Mouse (Mus musculus): ENCODE measurements around the gene Cyp2e1. TPM values are rescaled to one million over a fixed set of nuclear protein-coding genes. Genes with fewer than 3 reads are reported as not detected.

Cyp2e1 gene
- polyA plus RNA-seq, 1 experiment: not detected

GRCm38 (mm10) chr7:140765888-140766739 is 2.6 kb downstream of the Cyp2e1 start:
- TF ChIP-seq POLR2A (IDR thresholded peaks at IDR 0.05; ENCODE audit: insufficient read depth, low read length): no peak
- peak; percentile 21 for TF ChIP-seq CTCF (IDR thresholded peaks at IDR 0.05; ENCODE audit: low read depth, low read length)
- Histone ChIP-seq H3K4me3 (ENCODE audit: low read depth, low read length) (no peak overlapping the region), H3K4me1 (ENCODE audit: control insufficient read depth, insufficient read depth, low read length) (no peaks in the 10 kb centered on the region), H3K9ac (ENCODE audit: low read depth, poor library complexity, severe bottlenecking) (no peak overlapping the region), H3K27me3 (ENCODE audit: control insufficient read depth, insufficient read depth, low read length, poor library complexity, severe bottlenecking) (no peaks in the 10 kb centered on the region), H3K27ac (ENCODE audit: insufficient read depth, low read length) (no peak overlapping the region), H3K36me3 (ENCODE audit: control insufficient read depth, insufficient read depth, low read length, poor library complexity, severe bottlenecking) (no peaks in the 10 kb centered on the region), H3K9me3 (replicated peaks; ENCODE audit: control insufficient read depth, insufficient read depth, low read length, poor library complexity, severe bottlenecking) (no peaks in the 10 kb centered on the region)

- Histone ChIP-seq H3K9me3 (replicated peaks; ENCODE audit: control insufficient read depth, insufficient read depth, low read length, poor library complexity, severe bottlenecking) (no peaks in the 10 kb centered on the region), H3K27ac (ENCODE audit: insufficient read depth, low read length) (no peak overlapping the region), H3K27me3 (ENCODE audit: control insufficient read depth, insufficient read depth, low read length, poor library complexity, severe bottlenecking) (no peaks in the 10 kb centered on the region), H3K4me3 (ENCODE audit: low read depth, low read length) (no peak overlapping the region), H3K4me1 (ENCODE audit: control insufficient read depth, insufficient read depth, low read length) (no peaks in the 10 kb centered on the region), H3K36me3 (ENCODE audit: control insufficient read depth, insufficient read depth, low read length, poor library complexity, severe bottlenecking) (no peaks in the 10 kb centered on the region), H3K9ac (ENCODE audit: low read depth, poor library complexity, severe bottlenecking) (no peak overlapping the region)
- no peak for TF ChIP-seq CTCF (IDR thresholded peaks at IDR 0.05; ENCODE audit: low read depth, low read length)
- no peak for TF ChIP-seq POLR2A (IDR thresholded peaks at IDR 0.05; ENCODE audit: insufficient read depth, low read length)
- TF ChIP-seq EP300 (IDR thresholded peaks at IDR 0.05; ENCODE audit: insufficient read depth, low read depth, low read length): no peak
These were observed 17.0 kb downstream of the Cyp2e1 start for GRCm38 (mm10) chr7:140780548-140780947.

GRCm38 (mm10) chr7:140787406-140788052 is 24.0 kb downstream of the Cyp2e1 start, which contains the start of gene Syce1:
Gene Syce1 (minus strand): TSS chr7:140787852.
- Histone ChIP-seq H3K4me3 (ENCODE audit: low read depth, low read length) (peak within 1 kb of the TSS; percentile 35), H3K9me3 (replicated peaks; ENCODE audit: control insufficient read depth, insufficient read depth, low read length, poor library complexity, severe bottlenecking) (no peaks in the 10 kb centered on the region), H3K27me3 (ENCODE audit: control insufficient read depth, insufficient read depth, low read length, poor library complexity, severe bottlenecking) (no peaks in the 10 kb centered on the region; the same call in 1 of the 2 replicates), H3K9ac (ENCODE audit: low read depth, poor library complexity, severe bottlenecking) (no peak within 1 kb of the TSS), H3K27ac (ENCODE audit: insufficient read depth, low read length) (no peak within 1 kb of the TSS), H3K4me1 (ENCODE audit: control insufficient read depth, insufficient read depth, low read length) (no peaks in the 10 kb centered on the region), H3K36me3 (ENCODE audit: control insufficient read depth, insufficient read depth, low read length, poor library complexity, severe bottlenecking) (no peaks in the 10 kb centered on the region)
- no peak for TF ChIP-seq POLR2A (IDR thresholded peaks at IDR 0.05; ENCODE audit: insufficient read depth, low read length)
- TF ChIP-seq CTCF (IDR thresholded peaks at IDR 0.05; ENCODE audit: low read depth, low read length): no peak
- TF ChIP-seq EP300 (IDR thresholded peaks at IDR 0.05; ENCODE audit: insufficient read depth, low read depth, low read length): no peak

- no peak for TF ChIP-seq POLR2A (IDR thresholded peaks at IDR 0.05; ENCODE audit: insufficient read depth, low read length)
- TF ChIP-seq CTCF (IDR thresholded peaks at IDR 0.05; ENCODE audit: low read depth, low read length): no peak
- no peak for TF ChIP-seq EP300 (IDR thresholded peaks at IDR 0.05; ENCODE audit: insufficient read depth, low read depth, low read length)
- H3K9ac ChIP-seq (ENCODE audit: low read depth, poor library complexity, severe bottlenecking): no peak overlapping the region
- H3K27me3 ChIP-seq (ENCODE audit: control insufficient read depth, insufficient read depth, low read length, poor library complexity, severe bottlenecking): no peaks in the 10 kb centered on the region; the same call in 1 of the 2 replicates
- no peak overlapping the region for H3K4me3 ChIP-seq (ENCODE audit: low read depth, low read length)
- no peaks in the 10 kb centered on the region for H3K36me3 ChIP-seq (ENCODE audit: control insufficient read depth, insufficient read depth, low read length, poor library complexity, severe bottlenecking)
- no peaks in the 10 kb centered on the region for H3K4me1 ChIP-seq (ENCODE audit: control insufficient read depth, insufficient read depth, low read length)
- no peaks in the 10 kb centered on the region for H3K9me3 ChIP-seq (replicated peaks; ENCODE audit: control insufficient read depth, insufficient read depth, low read length, poor library complexity, severe bottlenecking)
- H3K27ac ChIP-seq (ENCODE audit: insufficient read depth, low read length): no peak overlapping the region
These were observed 24.5 kb downstream of the Cyp2e1 start for GRCm38 (mm10) chr7:140788053-140788435.

DNA sequence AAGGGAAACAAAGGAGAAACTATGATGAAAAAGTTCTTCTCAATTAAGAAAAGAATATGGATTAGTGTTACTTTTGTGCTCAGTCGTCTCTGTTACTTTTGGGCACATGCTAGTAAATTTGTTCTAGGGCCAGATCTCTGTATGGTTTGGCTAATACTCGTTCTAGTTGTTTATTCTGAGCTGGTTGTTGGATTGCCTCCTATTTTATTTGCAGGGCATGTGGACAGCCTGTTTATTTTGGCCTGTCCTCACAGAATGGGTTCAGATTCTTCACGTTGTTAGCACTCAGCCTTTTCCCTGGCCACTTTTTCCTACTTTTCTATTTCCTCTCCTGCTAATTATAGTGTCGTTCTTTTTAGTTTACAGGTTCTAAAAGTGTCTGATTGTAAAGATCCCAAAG is 30.0 kb downstream of the Cyp2e1 start:
- no peak overlapping the region for H3K9ac ChIP-seq (ENCODE audit: low read depth, poor library complexity, severe bottlenecking)
- H3K4me3 ChIP-seq (ENCODE audit: low read depth, low read length): no peak overlapping the region
- H3K9me3 ChIP-seq (replicated peaks; ENCODE audit: control insufficient read depth, insufficient read depth, low read length, poor library complexity, severe bottlenecking): no peaks in the 10 kb centered on the region
- H3K27ac ChIP-seq (ENCODE audit: insufficient read depth, low read length): no peak overlapping the region
- no peak for TF ChIP-seq POLR2A (IDR thresholded peaks at IDR 0.05; ENCODE audit: insufficient read depth, low read length)
- TF ChIP-seq EP300 (IDR thresholded peaks at IDR 0.05; ENCODE audit: insufficient read depth, low read depth, low read length): no peak
- no peak for TF ChIP-seq CTCF (IDR thresholded peaks at IDR 0.05; ENCODE audit: low read depth, low read length)
- no peaks in the 10 kb centered on the region for H3K27me3 ChIP-seq (ENCODE audit: control insufficient read depth, insufficient read depth, low read length, poor library complexity, severe bottlenecking)
- no peaks in the 10 kb centered on the region for H3K36me3 ChIP-seq (ENCODE audit: control insufficient read depth, insufficient read depth, low read length, poor library complexity, severe bottlenecking)
- no peaks in the 10 kb centered on the region for H3K4me1 ChIP-seq (ENCODE audit: control insufficient read depth, insufficient read depth, low read length)

DNA sequence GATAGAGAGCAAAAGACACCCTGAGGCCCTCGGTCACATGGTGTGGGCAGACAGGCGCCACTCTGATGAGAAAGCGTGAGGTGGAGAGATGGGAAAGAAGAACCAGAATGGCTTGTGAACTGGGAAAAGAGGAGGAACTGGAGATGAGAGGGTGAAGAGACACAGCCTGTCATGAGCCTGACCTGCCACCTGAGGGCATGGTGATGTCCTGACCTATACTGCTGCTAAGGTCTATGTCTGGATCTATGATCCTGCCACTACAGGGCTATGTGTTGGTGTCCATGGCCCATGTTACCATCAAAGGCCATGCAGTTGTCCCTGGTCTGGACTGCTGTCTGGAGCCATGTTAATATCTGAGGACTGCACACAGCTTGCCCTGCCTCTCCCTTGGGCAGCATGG is 34.1 kb downstream of the Cyp2e1 start:
- no peak overlapping the region for H3K4me3 ChIP-seq (ENCODE audit: low read depth, low read length)
- H3K27me3 ChIP-seq (ENCODE audit: control insufficient read depth, insufficient read depth, low read length, poor library complexity, severe bottlenecking): no peaks in the 10 kb centered on the region
- H3K9me3 ChIP-seq (replicated peaks; ENCODE audit: control insufficient read depth, insufficient read depth, low read length, poor library complexity, severe bottlenecking): no peaks in the 10 kb centered on the region
- H3K9ac ChIP-seq (ENCODE audit: low read depth, poor library complexity, severe bottlenecking): no peak overlapping the region
- H3K27ac ChIP-seq (ENCODE audit: insufficient read depth, low read length): no peak overlapping the region
- H3K36me3 ChIP-seq (ENCODE audit: control insufficient read depth, insufficient read depth, low read length, poor library complexity, severe bottlenecking): no peaks in the 10 kb centered on the region
- TF ChIP-seq EP300 (IDR thresholded peaks at IDR 0.05; ENCODE audit: insufficient read depth, low read depth, low read length) (no peak), POLR2A (IDR thresholded peaks at IDR 0.05; ENCODE audit: insufficient read depth, low read length) (no peak), CTCF (IDR thresholded peaks at IDR 0.05; ENCODE audit: low read depth, low read length) (peak; percentile 27)
- no peaks in the 10 kb centered on the region for H3K4me1 ChIP-seq (ENCODE audit: control insufficient read depth, insufficient read depth, low read length)
